Mouse (Mus musculus): ENCODE data around the gene Clybl.

GRCm38 (mm10) chr14:122390935-122391334 is 209.4 kb downstream of the Clybl start:
- no peak for TF ChIP-seq CTCF (IDR thresholded peaks at IDR 0.05; ENCODE audit: control insufficient read depth, insufficient read depth, low read length)
- no peak for TF ChIP-seq POLR2A (IDR thresholded peaks at IDR 0.05; ENCODE audit: borderline replicate concordance, control insufficient read depth, low read depth, low read length)
